Mouse (Mus musculus) E14TG2a.4 (cell line): ENCODE results near the gene Vsx2.
A peak's percentile ranks its signal among the peaks of the same experiment; 100 is the strongest.
"Not testable (repeated sequence)": the region's sequence is repeated elsewhere in the genome, so short reads cannot be mapped to it uniquely, and the experiment has no call there.

Source experiments
- H3K27me3 ChIP-seq: 2 replicates; pipeline ENCODE4 v1.6.1; 2014; ENCODE audit warnings: low read length, control low read depth; ENCODE audit not compliant: insufficient read depth
- H3K36me3 ChIP-seq: 2 replicates; pipeline ENCODE4 v1.6.1; 2014; ENCODE audit warnings: low read length, control low read depth; ENCODE audit not compliant: insufficient read depth
- H3K4me1 ChIP-seq: replicated peaks from 2 replicates; pipeline ENCODE4 v1.6.1; 2014; ENCODE audit warnings: low read depth, low read length, control low read depth
- H3K4me3 ChIP-seq: replicated peaks from 2 replicates; pipeline ENCODE4 v1.5.1; 2014; ENCODE audit warnings: mild to moderate bottlenecking, low read length
- H3K9me3 ChIP-seq: 2 replicates; pipeline ENCODE4 v1.6.1; 2014; ENCODE audit warnings: low read length, control low read depth
- CTCF ChIP-seq: conservative IDR thresholded peaks from 2 replicates; pipeline ENCODE4 v1.5.1; 2014; ENCODE audit warnings: low read length
- NANOG ChIP-seq: IDR thresholded peaks from 2 replicates; pipeline ENCODE4 v1.6.1; 2014; ENCODE audit warnings: borderline replicate concordance, low read length, mixed read lengths
- POU5F1 ChIP-seq: IDR thresholded peaks from 2 replicates; pipeline ENCODE4 v1.6.1; 2014; ENCODE audit warnings: low read length, borderline replicate concordance

The Vsx2 gene

GRCm38 (mm10) chr12:84533706-84534486 is 35.7 kb upstream of the Vsx2 start:
- Histone ChIP-seq H3K36me3 (peaks cover 49% of the 10 kb centered on the region), H3K4me1 (peaks cover 61% of the 10 kb centered on the region), H3K4me3 (no peak overlapping the region; the same call in 1 of the 2 replicates), H3K27me3 (no peaks in the 10 kb centered on the region), H3K9me3 (no peaks in the 10 kb centered on the region)
- TF ChIP-seq POU5F1, result no peak
- TF ChIP-seq NANOG, result peak; percentile 39; the same call in 1 of the 2 replicates

GRCm38 (mm10) chr12:84539537-84539936 is 30.0 kb upstream of the Vsx2 start:
- H3K36me3 ChIP-seq, H3K27me3 ChIP-seq, H3K4me3 ChIP-seq, H3K9me3 ChIP-seq: not testable (repeated sequence)
- H3K4me1 ChIP-seq, result peaks cover 29% of the 10 kb centered on the region
- peak; percentile 81 for TF ChIP-seq CTCF

GRCm38 (mm10) chr12:84541391-84541958 is 28.1 kb upstream of the Vsx2 start:
- no peaks in the 10 kb centered on the region; the same call in 1 of the 2 replicates for H3K36me3 ChIP-seq
- no peaks in the 10 kb centered on the region for H3K27me3 ChIP-seq
- peaks cover 21% of the 10 kb centered on the region for H3K4me1 ChIP-seq
- H3K4me3 ChIP-seq, result no peak overlapping the region
- H3K9me3 ChIP-seq, result no peaks in the 10 kb centered on the region
- TF ChIP-seq CTCF (no peak), NANOG (no peak), POU5F1 (no peak)

GRCm38 (mm10) chr12:84546028-84546427 is 23.5 kb upstream of the Vsx2 start:
- Histone ChIP-seq H3K36me3 (no peaks in the 10 kb centered on the region), H3K27me3 (0 out of 2 replicates have a peak, but pooled peaks cover 3% of the 10 kb centered on the region), H3K4me3 (no peak overlapping the region), H3K4me1 (peaks cover 34% of the 10 kb centered on the region), H3K9me3 (no peaks in the 10 kb centered on the region)
- TF ChIP-seq CTCF (peak; percentile 98), NANOG (no peak)

GRCm38 (mm10) chr12:84546577-84547085 is 22.9 kb upstream of the Vsx2 start:
- H3K36me3 ChIP-seq, result no peaks in the 10 kb centered on the region
- no peak overlapping the region for H3K4me3 ChIP-seq
- H3K4me1 ChIP-seq, result peaks cover 38% of the 10 kb centered on the region
- 0 out of 2 replicates have a peak, but pooled peaks have one; percentile 5 for TF ChIP-seq CTCF
- no peak for TF ChIP-seq POU5F1
- no peak for TF ChIP-seq NANOG
- no peaks in the 10 kb centered on the region for H3K9me3 ChIP-seq
- H3K27me3 ChIP-seq, result 0 out of 2 replicates have a peak, but pooled peaks cover 3% of the 10 kb centered on the region

- H3K9me3 ChIP-seq, result no peaks in the 10 kb centered on the region
- 0 out of 2 replicates have a peak, but pooled peaks cover 3% of the 10 kb centered on the region for H3K27me3 ChIP-seq
- H3K4me1 ChIP-seq, result peaks cover 50% of the 10 kb centered on the region
- H3K36me3 ChIP-seq, result no peaks in the 10 kb centered on the region
- no peak for TF ChIP-seq CTCF
- TF ChIP-seq NANOG, result no peak
- TF ChIP-seq POU5F1, result no peak
- H3K4me3 ChIP-seq, result 0 out of 2 replicates have a peak overlapping the region, but pooled peaks have one; percentile 3
These were observed 21.3 kb upstream of the Vsx2 start for GRCm38 (mm10) chr12:84548251-84548650.

- Histone ChIP-seq H3K27me3 (peaks cover 2% of the 10 kb centered on the region; the same call in 1 of the 2 replicates), H3K4me1 (peaks cover 46% of the 10 kb centered on the region), H3K9me3 (no peaks in the 10 kb centered on the region), H3K36me3 (no peaks in the 10 kb centered on the region), H3K4me3 (no peak overlapping the region)
- TF ChIP-seq NANOG (no peak), POU5F1 (no peak), CTCF (no peak)
These were observed 14.3 kb upstream of the Vsx2 start for GRCm38 (mm10) chr12:84555218-84555617.

GRCm38 (mm10) chr12:84562558-84562957 is 7.0 kb upstream of the Vsx2 start:
- H3K9me3 ChIP-seq, result no peaks in the 10 kb centered on the region
- H3K36me3 ChIP-seq, result no peaks in the 10 kb centered on the region
- peaks cover 23% of the 10 kb centered on the region for H3K4me1 ChIP-seq
- no peak for TF ChIP-seq POU5F1
- no peak for TF ChIP-seq NANOG
- TF ChIP-seq CTCF, result peak; percentile 88
- no peak overlapping the region for H3K4me3 ChIP-seq
- peaks cover 4% of the 10 kb centered on the region for H3K27me3 ChIP-seq
